In genomic region chr15:49484582-49484981, GRCm38 (mm10) we compare ENCODE assay signal across 18 mouse cellular contexts.
DNase-seq lines count a peak whose midpoint lies in the region; ATAC-seq and TF ChIP-seq lines count a peak whose summit lies in the region.
"Had no signal": no experiment of that assay in that cellular context is flagged by ENCODE, and none has a peak within 500 bp of the region (broad histone marks: within the 10 kb centered on the region; RNA-seq: fewer than 3 reads in every experiment).

No protein-coding gene starts in this region.

- H3K4me1 ChIP-seq in forebrain, embryonic 12.5 days: no peaks in the 10 kb centered on the region
- H3K4me1 ChIP-seq in forebrain, embryonic 16.5 days (replicated peaks; ENCODE audit: control insufficient read depth, insufficient read depth, low read length): no peaks in the 10 kb centered on the region
- H3K4me1 ChIP-seq in hindbrain, embryonic 16.5 days (ENCODE audit: control insufficient read depth, insufficient read depth, low read depth, low read length): no peaks in the 10 kb centered on the region
- H3K4me1 ChIP-seq in hindbrain, embryonic 11.5 days (replicated peaks; ENCODE audit: control insufficient read depth, insufficient read depth, low read length): no peaks in the 10 kb centered on the region
- no peaks in the 10 kb centered on the region for H3K4me1 ChIP-seq in midbrain, postnatal 0 days (ENCODE audit: insufficient read depth, low read length)
- H3K4me1 ChIP-seq in midbrain, embryonic 11.5 days (ENCODE audit: control insufficient read depth, insufficient read depth, low read length): no peaks in the 10 kb centered on the region
- H3K4me1 ChIP-seq in lung, postnatal 0 days (ENCODE audit: insufficient read depth, low read depth, low read length): no peaks in the 10 kb centered on the region
- H3K4me1 ChIP-seq: embryonic facial prominence, embryonic 10.5 days; embryonic facial prominence, embryonic 12.5 days; forebrain, embryonic 15.5 days had no signal

- peak; percentile 55; the same call in 1 of the 2 replicates for ATAC-seq in forebrain, embryonic 12.5 days (ENCODE audit: low FRiP score)
- no peak for ATAC-seq in forebrain, embryonic 16.5 days
- ATAC-seq in hindbrain, embryonic 16.5 days: peak; percentile 75
- ATAC-seq in hindbrain, embryonic 11.5 days (ENCODE audit: low FRiP score): no peak
- no peak for ATAC-seq in midbrain, postnatal 0 days (ENCODE audit: low FRiP score)
- ATAC-seq in midbrain, embryonic 11.5 days (ENCODE audit: low FRiP score): no peak
- no peak for ATAC-seq in lung, postnatal 0 days
- ATAC-seq: forebrain, embryonic 15.5 days had no signal

- H3K27ac ChIP-seq in forebrain, embryonic 12.5 days: no peak overlapping the region
- no peak overlapping the region for H3K27ac ChIP-seq in forebrain, embryonic 16.5 days (ENCODE audit: low read length)
- H3K27ac ChIP-seq in hindbrain, embryonic 16.5 days (ENCODE audit: low read depth, low read length): no peak overlapping the region
- no peak overlapping the region for H3K27ac ChIP-seq in hindbrain, embryonic 11.5 days (ENCODE audit: low read depth, low read length)
- H3K27ac ChIP-seq in midbrain, postnatal 0 days (ENCODE audit: low read depth, low read length): no peak overlapping the region
- no peak overlapping the region for H3K27ac ChIP-seq in midbrain, embryonic 11.5 days (ENCODE audit: low read depth, low read length)
- no peak overlapping the region for H3K27ac ChIP-seq in lung, postnatal 0 days (ENCODE audit: low read length)
- H3K27ac ChIP-seq: embryonic facial prominence, embryonic 10.5 days; embryonic facial prominence, embryonic 12.5 days; forebrain, embryonic 15.5 days had no signal

- TF ChIP-seq EP300 in lung, postnatal 0 days (IDR thresholded peaks at IDR 0.05): no peak

- no peak for TF ChIP-seq CTCF in midbrain, postnatal 0 days (IDR thresholded peaks at IDR 0.05)
- TF ChIP-seq CTCF in brain, embryonic 14.5 days (IDR thresholded peaks at IDR 0.05; ENCODE audit: borderline replicate concordance, extremely low read depth, insufficient read depth, insufficient read length): no peak
- no peak for TF ChIP-seq CTCF in lung, postnatal 0 days (IDR thresholded peaks at IDR 0.05)

- H3K36me3 ChIP-seq in forebrain, embryonic 12.5 days (replicated peaks): no peaks in the 10 kb centered on the region
- no peaks in the 10 kb centered on the region for H3K36me3 ChIP-seq in forebrain, embryonic 16.5 days (ENCODE audit: control insufficient read depth, insufficient read depth)
- H3K36me3 ChIP-seq in hindbrain, embryonic 16.5 days (ENCODE audit: control insufficient read depth, insufficient read depth, low read length): no peaks in the 10 kb centered on the region
- H3K36me3 ChIP-seq in hindbrain, embryonic 11.5 days (ENCODE audit: control insufficient read depth, insufficient read depth, low read length): no peaks in the 10 kb centered on the region
- no peaks in the 10 kb centered on the region for H3K36me3 ChIP-seq in midbrain, postnatal 0 days (ENCODE audit: insufficient read depth, low read length)
- H3K36me3 ChIP-seq in midbrain, embryonic 11.5 days (ENCODE audit: control insufficient read depth, insufficient read depth, low read length): no peaks in the 10 kb centered on the region
- H3K36me3 ChIP-seq in lung, postnatal 0 days (ENCODE audit: insufficient read depth, low read length): no peaks in the 10 kb centered on the region
- H3K36me3 ChIP-seq: embryonic facial prominence, embryonic 10.5 days; embryonic facial prominence, embryonic 12.5 days; forebrain, embryonic 15.5 days had no signal

- TF ChIP-seq POLR2A in brain, embryonic 14.5 days (IDR thresholded peaks at IDR 0.05; ENCODE audit: borderline replicate concordance, extremely low read depth, insufficient read depth, insufficient read length, poor library complexity, severe bottlenecking): no peak

- no peak overlapping the region for H3K4me2 ChIP-seq in forebrain, embryonic 12.5 days
- H3K4me2 ChIP-seq in forebrain, embryonic 16.5 days (ENCODE audit: low read length): no peak overlapping the region
- no peak overlapping the region for H3K4me2 ChIP-seq in hindbrain, embryonic 16.5 days (ENCODE audit: low read length)
- H3K4me2 ChIP-seq in hindbrain, embryonic 11.5 days (replicated peaks; ENCODE audit: low read depth, low read length): no peak overlapping the region
- no peak overlapping the region for H3K4me2 ChIP-seq in midbrain, postnatal 0 days (ENCODE audit: low read depth, low read length, poor library complexity, severe bottlenecking)
- H3K4me2 ChIP-seq in midbrain, embryonic 11.5 days: no peak overlapping the region
- H3K4me2 ChIP-seq in lung, postnatal 0 days (replicated peaks; ENCODE audit: low read depth, low read length): no peak overlapping the region
- H3K4me2 ChIP-seq: embryonic facial prominence, embryonic 12.5 days; forebrain, embryonic 15.5 days had no signal

- no peak overlapping the region for H3K9ac ChIP-seq in forebrain, embryonic 12.5 days
- H3K9ac ChIP-seq in forebrain, embryonic 16.5 days (replicated peaks; ENCODE audit: low read depth, low read length): no peak overlapping the region
- no peak overlapping the region for H3K9ac ChIP-seq in hindbrain, embryonic 16.5 days (ENCODE audit: low read depth, low read length)
- no peak overlapping the region for H3K9ac ChIP-seq in hindbrain, embryonic 11.5 days (ENCODE audit: low read depth, low read length)
- H3K9ac ChIP-seq in midbrain, postnatal 0 days (replicated peaks; ENCODE audit: low read length, poor library complexity, severe bottlenecking): no peak overlapping the region
- no peak overlapping the region for H3K9ac ChIP-seq in midbrain, embryonic 11.5 days (ENCODE audit: low read length)
- no peak overlapping the region for H3K9ac ChIP-seq in lung, postnatal 0 days (replicated peaks; ENCODE audit: low read depth)
- H3K9ac ChIP-seq: embryonic facial prominence, embryonic 12.5 days; forebrain, embryonic 15.5 days had no signal

- no peaks in the 10 kb centered on the region for H3K9me3 ChIP-seq in forebrain, embryonic 12.5 days
- no peaks in the 10 kb centered on the region for H3K9me3 ChIP-seq in forebrain, embryonic 16.5 days (ENCODE audit: control insufficient read depth, low read length)
- no peaks in the 10 kb centered on the region for H3K9me3 ChIP-seq in hindbrain, embryonic 16.5 days (ENCODE audit: control insufficient read depth, low read length)
- no peaks in the 10 kb centered on the region for H3K9me3 ChIP-seq in hindbrain, embryonic 11.5 days (ENCODE audit: control insufficient read depth, low read length)
- no peaks in the 10 kb centered on the region for H3K9me3 ChIP-seq in midbrain, postnatal 0 days (ENCODE audit: low read length)
- H3K9me3 ChIP-seq in midbrain, embryonic 11.5 days (ENCODE audit: control insufficient read depth, low read length): no peaks in the 10 kb centered on the region
- H3K9me3 ChIP-seq in lung, postnatal 0 days (ENCODE audit: low read length): no peaks in the 10 kb centered on the region
- H3K9me3 ChIP-seq: embryonic facial prominence, embryonic 10.5 days; embryonic facial prominence, embryonic 12.5 days; forebrain, embryonic 15.5 days had no signal

- no peaks in the 10 kb centered on the region for H3K27me3 ChIP-seq in forebrain, embryonic 12.5 days
- no peaks in the 10 kb centered on the region for H3K27me3 ChIP-seq in forebrain, embryonic 16.5 days (replicated peaks; ENCODE audit: control insufficient read depth, insufficient read depth, low read length)
- H3K27me3 ChIP-seq in hindbrain, embryonic 16.5 days (replicated peaks; ENCODE audit: control insufficient read depth, insufficient read depth, low read length): no peaks in the 10 kb centered on the region
- no peaks in the 10 kb centered on the region for H3K27me3 ChIP-seq in hindbrain, embryonic 11.5 days (ENCODE audit: control insufficient read depth, insufficient read depth, low read length)
- H3K27me3 ChIP-seq in midbrain, postnatal 0 days (ENCODE audit: insufficient read depth, low read length): no peaks in the 10 kb centered on the region
- no peaks in the 10 kb centered on the region for H3K27me3 ChIP-seq in midbrain, embryonic 11.5 days (ENCODE audit: control insufficient read depth, insufficient read depth, low read length)
- H3K27me3 ChIP-seq in lung, postnatal 0 days (replicated peaks; ENCODE audit: insufficient read depth, low read length): no peaks in the 10 kb centered on the region
- H3K27me3 ChIP-seq: embryonic facial prominence, embryonic 12.5 days; forebrain, embryonic 15.5 days had no signal

- no peak for DNase-seq in hindbrain, embryonic 11.5 days (ENCODE audit: low spot score)
- peak; percentile 14 for DNase-seq in midbrain, postnatal 0 days (ENCODE audit: low spot score)
- DNase-seq in midbrain, embryonic 11.5 days (ENCODE audit: low spot score, missing footprints): no peak
- peak; percentile 15 for DNase-seq in brain, embryonic 14.5 days (ENCODE audit: low read depth)
- DNase-seq in lung, postnatal 0 days (ENCODE audit: low spot score): no peak
- DNase-seq: adrenal gland, adult 2 months; adrenal gland, postnatal 10 days; adrenal gland, postnatal 25 days; cerebellum, adult 11-12 months; cerebellum, adult 2 months; cerebellum, adult 9-10 months; cerebellum, postnatal 25 days had no signal

- H3K4me3 ChIP-seq in forebrain, embryonic 12.5 days (replicated peaks): no peak overlapping the region
- no peak overlapping the region for H3K4me3 ChIP-seq in forebrain, embryonic 16.5 days (replicated peaks; ENCODE audit: low read length)
- H3K4me3 ChIP-seq in hindbrain, embryonic 16.5 days (ENCODE audit: low read length): no peak overlapping the region
- no peak overlapping the region for H3K4me3 ChIP-seq in hindbrain, embryonic 11.5 days (ENCODE audit: low read depth, low read length)
- H3K4me3 ChIP-seq in midbrain, postnatal 0 days (ENCODE audit: low read depth, low read length): no peak overlapping the region
- H3K4me3 ChIP-seq in midbrain, embryonic 11.5 days (ENCODE audit: low read depth, low read length): no peak overlapping the region
- no peak overlapping the region for H3K4me3 ChIP-seq in lung, postnatal 0 days (ENCODE audit: low read depth, low read length)
- H3K4me3 ChIP-seq: embryonic facial prominence, embryonic 10.5 days; embryonic facial prominence, embryonic 12.5 days; forebrain, embryonic 15.5 days had no signal

Comparison
In these comparisons a context has a peak if more than half of its experiments do, and no peak if none do; other contexts are left out.
1. ATAC-seq: peak in forebrain, embryonic 12.5 days (single experiment) and hindbrain, embryonic 16.5 days (single experiment); none in forebrain, embryonic 16.5 days (single experiment), hindbrain, embryonic 11.5 days (single experiment), midbrain, postnatal 0 days (single experiment), midbrain, embryonic 11.5 days (single experiment) and lung, postnatal 0 days (single experiment).
2. DNase-seq: peak in midbrain, postnatal 0 days (single experiment) and brain, embryonic 14.5 days (single experiment); none in hindbrain, embryonic 11.5 days (single experiment), midbrain, embryonic 11.5 days (single experiment) and lung, postnatal 0 days (single experiment).